Mouse (Mus musculus): ENCODE measurements around the gene Ccdc169.

Ccdc169 gene

DNA sequence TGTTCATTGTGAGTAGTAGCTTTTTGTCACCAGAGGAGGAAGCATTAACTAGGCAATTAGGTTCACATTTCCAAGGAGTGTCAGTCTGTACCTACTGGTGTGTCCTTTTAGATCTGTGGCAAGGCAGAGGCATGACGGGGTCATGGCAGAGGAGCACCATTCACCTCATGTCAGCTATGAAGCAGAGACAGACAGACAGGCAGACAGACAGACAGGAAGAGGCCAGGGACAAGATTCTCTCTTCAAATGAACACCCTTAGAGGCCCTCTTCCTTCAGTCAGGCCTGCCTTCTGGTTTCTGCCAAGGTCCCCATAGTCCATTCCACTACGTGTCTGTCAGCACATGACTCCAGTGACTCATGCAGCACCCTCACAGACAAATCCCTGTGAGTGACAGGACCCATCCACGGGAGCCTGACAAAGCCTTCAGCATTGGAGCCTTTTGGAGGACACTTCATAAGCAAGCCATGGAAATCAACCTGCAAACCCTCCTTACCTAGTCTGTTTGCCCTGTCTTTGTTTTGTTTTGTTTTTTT, 14.7 kb upstream of the Ccdc169 start:
- in situ Hi-C loops (cut with MboI, MseI) = no loop called here

DNA sequence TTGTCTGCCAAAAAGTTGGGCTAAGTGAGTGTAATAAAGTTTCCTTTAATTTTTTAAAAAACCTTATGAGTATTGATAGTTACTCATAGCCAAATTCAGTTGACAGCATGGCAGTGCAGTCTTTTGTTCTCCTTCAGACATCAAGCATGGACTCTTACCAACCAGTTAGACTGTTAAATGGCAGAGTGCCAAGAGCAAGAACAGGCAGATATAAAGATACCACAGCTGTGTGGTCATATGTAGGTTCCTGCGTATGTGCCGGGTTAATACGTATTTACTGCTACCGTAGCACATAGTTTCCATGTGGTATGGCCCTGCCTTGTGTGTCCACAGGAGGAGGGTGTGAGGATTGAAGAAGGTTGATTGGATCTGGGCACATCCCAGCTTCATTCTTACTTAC, 14.1 kb upstream of the Ccdc169 start:
- in situ Hi-C loops (cut with MboI, MseI) = no loop called here

DNA sequence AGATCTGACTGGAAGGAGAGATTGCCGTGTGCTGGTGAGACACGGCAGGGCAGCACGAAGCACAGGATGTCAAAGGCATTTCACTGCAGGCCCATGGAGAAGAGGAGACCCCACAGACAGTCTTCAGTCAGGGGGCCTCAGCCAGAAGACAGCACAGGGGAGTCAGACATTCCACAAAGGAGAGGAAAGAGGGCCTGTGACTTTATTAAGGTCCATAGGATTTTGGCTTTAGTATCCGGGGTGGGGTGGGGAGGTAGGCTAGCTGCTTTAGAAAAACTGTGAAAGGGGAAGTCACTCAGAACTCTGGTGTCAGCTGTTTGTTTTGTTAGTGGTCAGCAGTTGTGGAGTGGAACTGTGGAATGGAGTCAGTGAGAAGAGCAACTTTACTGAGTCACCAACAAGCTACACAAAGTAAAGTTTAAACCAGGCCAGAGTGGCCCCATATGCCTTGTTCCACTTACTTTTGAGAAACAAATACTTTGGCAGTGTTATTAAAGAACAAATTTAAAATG, 7.9 kb upstream of the Ccdc169 start:
- in situ Hi-C loops (cut with MboI, MseI) = no loop called here

DNA sequence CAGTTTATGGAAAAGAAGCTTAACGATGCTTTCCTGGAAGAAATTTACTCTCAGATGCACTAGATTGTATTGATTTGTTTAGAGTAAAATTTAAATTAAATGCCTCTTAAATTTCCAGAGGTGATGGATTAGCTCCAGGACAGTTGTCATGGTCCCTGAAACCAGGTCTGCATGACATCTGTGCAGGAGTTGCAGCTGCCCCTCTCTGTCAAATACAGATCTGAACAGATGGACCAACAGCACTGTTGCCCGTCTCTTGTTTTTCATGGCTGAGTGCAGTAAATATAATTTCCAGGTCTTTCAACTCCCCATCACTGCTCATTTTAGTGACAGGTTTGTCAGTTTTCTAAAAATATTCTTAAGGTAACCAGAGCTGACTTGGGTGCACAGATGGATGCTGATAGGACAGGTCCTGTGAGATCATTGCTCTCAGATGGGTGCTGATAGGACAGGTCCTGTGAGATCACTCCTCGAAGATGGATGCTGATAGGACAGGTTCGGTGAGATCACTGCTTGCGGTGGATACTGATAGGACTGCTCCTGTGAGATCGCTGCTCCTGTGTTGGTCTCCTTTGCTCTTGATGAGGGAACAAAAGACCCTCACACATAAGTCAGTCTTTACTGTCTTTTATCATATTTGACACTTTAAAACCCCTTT, 5.4 kb upstream of the Ccdc169 start:
- in situ Hi-C loops (cut with MboI, MseI) = no loop called here

DNA sequence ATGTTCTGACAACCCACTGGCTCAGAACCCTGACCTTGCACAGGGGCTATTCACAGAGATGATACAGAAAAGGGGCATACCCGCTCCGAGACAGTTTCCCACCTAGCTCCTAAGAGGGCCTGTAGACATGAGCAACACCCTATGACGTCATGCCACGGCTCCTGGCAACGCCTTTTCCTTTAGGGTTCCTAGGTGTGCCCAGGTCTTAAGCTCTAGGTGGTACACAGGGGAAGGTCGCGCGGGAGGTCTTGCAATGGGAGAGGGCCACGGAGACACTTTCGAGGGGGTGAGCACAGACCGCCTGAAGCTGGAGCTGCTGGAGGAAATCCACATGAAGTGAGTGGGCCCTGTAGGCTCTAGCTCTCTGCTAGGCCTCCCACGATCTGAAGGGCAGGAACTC, 2.7 kb downstream of the Ccdc169 start:
- in situ Hi-C loops (cut with MboI, MseI) = no loop called here

DNA sequence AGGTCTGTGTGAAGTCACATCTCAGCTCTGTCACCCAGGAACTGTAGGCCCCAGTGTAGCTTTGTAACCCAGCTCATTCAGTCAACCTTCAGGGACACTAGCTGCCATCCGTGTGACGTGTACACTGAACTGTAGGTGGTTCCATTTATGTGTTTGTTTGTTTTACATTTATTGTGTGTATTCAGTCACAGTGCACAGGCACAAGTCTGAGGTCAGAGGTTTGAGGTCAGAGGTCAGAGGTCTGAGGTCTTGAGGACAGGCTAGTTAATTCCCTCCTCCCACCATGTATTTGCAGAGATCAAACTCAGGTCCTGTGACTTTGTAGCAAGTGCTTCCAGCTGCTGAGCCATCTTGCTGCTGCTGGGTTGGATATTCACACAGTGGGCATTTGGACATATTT, 4.3 kb downstream of the Ccdc169 start:
- in situ Hi-C loops (cut with MboI, MseI) = no loop called here

DNA sequence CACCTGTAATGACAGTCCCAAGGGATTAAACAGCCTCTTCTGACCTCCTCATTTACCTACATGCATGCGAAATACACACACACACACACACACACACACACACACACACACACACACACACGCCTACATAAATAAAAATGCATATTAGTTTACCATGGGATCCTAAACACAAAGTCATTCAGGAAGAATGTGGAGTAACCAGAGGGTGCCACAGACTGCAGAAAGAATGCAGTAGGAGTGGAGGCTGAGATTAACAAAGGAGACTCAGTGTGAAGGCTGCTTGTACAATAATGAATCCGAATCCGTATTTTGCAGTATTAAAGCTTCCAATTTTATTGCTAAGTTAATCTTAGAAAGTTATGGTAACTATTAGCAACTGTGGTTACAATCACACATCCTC, 7.8 kb downstream of the Ccdc169 start:
- in situ Hi-C loops (cut with MboI, MseI) = no loop called here

DNA sequence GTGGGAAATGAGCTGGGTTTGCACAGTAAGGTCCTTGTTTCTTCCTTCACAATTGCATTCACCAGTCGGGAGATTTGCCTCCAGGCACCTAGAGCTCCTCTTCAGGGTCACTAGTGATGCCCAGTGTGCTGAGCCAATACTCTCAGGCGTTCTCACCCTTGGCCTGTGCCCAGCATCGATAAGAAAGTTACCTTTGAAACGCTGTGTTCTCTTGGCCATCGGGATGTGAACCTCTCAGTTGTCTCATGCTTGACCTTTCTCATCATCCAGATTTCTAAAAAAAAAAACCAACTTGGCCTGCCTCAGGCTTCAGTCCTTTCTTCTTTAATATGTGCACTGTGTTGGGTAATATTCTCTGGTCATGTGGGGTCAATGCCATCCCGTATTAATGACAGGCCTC, 9.3 kb downstream of the Ccdc169 start:
- in situ Hi-C loops (cut with MboI, MseI) = no loop called here

DNA sequence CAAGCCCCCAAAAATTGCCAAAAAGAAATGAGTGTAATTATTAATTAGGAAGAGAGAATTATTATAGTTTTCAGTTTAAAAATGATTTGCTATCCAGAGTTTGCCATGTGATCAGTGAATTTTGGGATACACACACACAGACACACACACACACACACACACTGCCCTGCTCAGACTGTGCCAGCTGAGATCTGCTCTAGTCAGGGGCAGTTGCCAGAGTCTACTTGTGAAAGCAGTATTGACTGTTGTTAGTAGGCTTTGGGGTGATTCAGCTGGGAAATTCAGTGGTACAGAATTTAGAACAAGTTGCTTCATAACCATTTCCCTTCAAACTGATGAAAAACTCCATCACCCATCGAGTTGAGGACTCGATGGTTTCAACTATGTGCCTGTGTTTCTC, 10.0 kb downstream of the Ccdc169 start:
- in situ Hi-C loops (cut with MboI, MseI) = no loop called here

DNA sequence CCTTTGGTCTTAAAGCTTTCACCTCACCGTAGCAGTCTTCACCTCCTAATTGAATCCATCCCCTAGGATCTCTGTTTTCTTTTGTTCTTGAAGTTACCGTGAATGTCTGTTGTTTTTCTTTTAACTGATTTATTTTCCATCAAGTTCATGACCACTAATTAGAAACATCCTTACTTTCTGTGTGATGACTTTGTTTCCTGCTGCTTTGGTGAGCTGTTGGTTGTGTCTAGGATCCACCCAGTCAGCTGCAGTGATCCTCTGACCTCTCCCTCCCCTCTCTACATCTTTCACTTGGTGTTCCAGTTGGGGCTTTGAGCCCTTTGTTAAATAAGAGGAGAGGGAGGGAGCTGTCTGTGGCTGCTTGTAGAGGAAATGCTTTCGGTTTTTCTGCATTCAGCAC, 11.0 kb downstream of the Ccdc169 start:
- in situ Hi-C loops (cut with MboI, MseI) = no loop called here

DNA sequence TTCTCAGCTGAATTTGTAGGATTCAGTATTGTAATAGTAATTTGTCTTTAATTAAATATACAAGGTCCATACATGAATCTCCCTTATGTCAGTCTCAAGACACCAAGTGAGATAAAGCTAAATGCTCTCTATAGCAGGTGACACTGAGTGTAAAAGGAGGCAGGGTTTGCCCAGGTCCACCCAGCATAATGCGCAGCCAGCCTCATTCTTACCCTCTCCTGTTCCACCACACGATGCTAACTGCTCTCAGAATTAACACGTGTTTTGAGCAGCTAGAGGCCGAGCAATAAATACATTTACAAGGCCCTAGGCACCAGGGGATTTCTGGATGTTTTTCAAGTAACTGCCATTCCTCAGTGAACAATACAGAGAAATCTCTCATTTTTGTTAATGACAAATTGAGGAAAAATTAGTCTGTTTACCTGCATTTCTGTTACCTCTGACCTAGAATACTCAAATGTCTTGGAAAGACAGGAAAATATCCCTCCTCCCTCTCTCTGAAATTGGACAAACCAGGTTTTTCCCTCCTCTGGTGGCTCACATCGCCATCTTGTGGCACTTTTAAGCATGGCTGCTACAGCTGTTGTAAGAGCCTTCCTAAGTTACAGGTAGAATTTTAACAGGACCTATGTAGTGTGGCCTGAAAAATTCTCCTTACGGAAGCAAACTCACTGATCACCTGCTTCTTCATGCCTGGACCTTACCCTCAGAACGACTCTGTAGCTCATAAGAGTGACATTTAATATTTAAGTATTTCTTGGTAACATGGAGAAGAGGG, 14.7 kb downstream of the Ccdc169 start:
- in situ Hi-C loops (cut with MboI, MseI) = loop anchor here (10.0 kb wide), 1 partner anchor 1427 kb away; no protein-coding TSS in a partner anchor

DNA sequence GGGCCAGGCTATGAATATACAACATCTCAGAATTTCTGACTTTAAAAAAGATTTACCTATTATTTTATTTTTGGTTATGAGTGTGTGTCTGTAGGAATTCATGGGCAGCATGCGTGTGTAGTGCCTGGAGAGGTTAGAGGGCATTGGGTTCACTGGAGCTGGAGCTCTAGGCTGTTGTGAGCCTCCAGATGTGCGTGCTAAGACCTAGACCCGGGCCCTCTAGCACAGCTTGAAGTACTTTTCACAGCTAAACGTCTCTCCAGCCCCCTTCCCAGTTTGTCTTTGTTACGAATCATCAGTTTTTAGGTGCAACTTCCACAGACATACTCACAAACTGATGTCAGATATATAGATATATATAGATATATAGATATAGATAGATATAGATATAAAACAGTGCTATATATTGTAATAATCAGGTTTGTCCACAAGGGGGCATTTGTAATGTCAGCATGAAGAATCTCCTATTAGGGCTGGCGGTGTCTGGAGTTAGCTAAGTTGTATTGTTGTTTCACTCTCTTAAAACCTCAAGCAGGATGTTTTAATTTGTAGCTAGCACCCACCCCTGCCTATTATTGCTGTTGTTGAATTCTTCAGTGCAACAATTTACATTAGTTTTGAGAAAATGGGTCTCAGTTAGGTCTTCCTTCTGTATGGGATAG, 15.7 kb downstream of the Ccdc169 start:
- in situ Hi-C loops (cut with MboI, MseI) = loop anchor here (10.0 kb wide), 1 partner anchor 1428 kb away; no protein-coding TSS in a partner anchor

DNA sequence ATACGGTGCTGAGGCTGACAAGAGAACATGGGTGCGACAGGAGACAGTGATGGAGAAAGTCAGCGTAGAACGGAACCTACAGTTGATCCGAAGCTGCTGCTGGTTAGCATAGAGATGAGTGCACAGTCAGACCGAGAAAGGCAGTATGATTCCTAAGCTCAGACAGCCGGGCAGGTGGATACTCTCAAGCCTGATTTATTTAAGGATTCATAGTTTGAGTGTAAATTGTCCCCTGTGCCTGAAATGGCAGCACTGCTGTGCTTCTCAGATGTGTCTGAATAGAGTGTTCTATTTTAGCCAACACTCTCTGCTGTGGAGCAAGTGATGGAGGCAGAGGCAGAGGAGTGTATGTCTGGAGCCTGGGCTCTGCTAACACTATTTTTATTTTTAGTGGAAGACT, 17.0 kb downstream of the Ccdc169 start:
- in situ Hi-C loops (cut with MboI, MseI) = loop anchor here (10.0 kb wide), 1 partner anchor 1429 kb away; no protein-coding TSS in a partner anchor

DNA sequence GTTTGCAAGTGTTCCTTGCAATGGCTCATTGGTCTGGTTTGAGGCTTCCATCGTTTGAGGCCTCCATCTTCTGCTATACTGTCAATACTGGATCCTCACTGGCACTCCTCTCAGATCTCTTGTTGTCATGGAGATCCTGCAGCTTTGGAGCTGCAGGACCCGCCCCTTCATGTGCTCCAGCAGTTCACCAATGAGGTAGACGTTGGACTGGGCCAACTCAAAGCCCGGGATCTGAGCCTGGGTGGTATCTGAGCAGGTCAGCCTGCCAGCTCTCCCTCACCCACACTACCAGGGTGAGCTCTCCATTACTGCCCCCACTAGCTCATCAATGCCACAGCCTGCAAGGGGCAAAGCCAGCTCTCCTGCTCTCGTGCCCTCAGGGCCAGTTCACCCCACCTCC, 20.3 kb downstream of the Ccdc169 start:
- in situ Hi-C loops (cut with MboI, MseI) = loop anchor here (5.0 to 10.0 kb wide), 2 partner anchors 195 to 1433 kb away; no protein-coding TSS in a partner anchor

DNA sequence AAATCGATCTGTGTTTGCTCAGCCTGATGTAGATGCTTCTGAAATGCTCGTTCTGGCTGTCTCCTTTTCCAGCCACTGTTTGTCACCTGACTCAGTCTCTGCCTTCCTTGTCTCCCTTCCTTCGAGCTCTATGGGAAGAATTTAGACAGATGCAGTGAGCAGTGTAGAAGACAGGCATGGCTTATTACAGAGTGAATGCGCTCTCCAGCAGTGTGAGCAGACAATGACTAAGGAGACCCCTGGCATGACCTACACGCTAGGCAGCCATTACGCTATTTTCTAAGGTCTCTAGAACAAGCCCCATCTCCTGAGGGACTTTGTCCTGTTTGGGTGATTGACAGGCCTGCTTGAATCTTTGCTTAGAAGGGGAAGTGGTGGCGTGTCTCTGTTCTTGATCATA, 24.0 kb downstream of the Ccdc169 start:
- in situ Hi-C loops (cut with MboI, MseI) = no loop called here

DNA sequence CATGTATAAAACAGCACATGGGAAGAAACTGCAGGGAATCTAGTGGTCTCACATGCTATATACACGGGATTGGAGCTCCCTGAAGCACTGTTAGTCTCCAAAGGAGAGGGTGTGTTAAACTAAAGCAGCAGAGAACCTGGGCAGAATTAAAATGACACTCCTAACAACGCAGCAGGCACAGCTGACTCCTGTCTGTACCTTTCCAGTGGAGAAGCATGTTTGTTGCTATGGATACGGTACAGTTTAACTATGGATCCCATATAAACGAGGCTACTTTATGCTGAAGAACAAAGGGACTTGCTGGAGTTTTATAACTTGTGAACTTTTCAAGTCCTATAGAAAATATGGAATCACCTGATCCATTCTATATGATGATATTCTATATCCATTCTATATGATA, 26.4 kb downstream of the Ccdc169 start:
- in situ Hi-C loops (cut with MboI, MseI) = no loop called here

DNA sequence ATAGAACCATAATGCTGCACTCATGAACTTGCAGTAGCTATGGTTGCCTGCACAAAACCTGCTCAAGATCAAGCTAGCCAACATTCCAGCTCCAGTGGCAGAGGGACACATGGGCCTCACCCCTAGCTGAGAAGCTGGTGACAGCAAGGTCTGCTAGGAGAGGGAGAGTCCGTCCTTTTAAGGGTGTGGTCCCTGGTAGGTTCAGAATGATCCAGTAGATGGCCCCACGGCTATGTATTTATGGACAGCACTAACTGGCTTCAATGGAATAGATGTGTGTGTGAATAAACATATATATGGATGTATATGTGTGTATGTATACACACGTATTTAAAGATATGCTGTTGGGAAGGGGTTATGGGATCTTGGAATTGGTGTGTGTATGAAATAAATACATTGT, 35.3 kb downstream of the Ccdc169 start:
- in situ Hi-C loops (cut with MboI, MseI) = no loop called here

DNA sequence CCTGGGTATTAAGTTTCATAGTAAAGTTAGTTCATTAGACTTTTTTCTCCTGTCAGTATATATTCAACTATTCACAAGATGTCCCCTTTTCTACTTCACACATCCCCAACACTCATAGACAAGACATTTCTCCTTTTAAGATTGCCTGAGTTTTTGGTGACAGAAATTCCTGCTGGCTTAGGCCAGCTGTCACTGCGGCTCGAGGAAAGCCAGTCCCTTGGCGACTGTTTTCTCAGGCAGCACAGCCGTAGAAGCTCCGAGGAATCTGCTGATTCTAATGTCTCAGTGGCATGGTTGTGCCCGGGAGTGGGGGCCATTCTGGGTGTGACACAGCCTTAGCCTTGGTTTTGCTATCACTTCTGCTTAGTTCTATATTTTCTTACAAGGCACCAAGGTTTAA, 40.1 kb downstream of the Ccdc169 start:
- in situ Hi-C loops (cut with MboI, MseI) = no loop called here

DNA sequence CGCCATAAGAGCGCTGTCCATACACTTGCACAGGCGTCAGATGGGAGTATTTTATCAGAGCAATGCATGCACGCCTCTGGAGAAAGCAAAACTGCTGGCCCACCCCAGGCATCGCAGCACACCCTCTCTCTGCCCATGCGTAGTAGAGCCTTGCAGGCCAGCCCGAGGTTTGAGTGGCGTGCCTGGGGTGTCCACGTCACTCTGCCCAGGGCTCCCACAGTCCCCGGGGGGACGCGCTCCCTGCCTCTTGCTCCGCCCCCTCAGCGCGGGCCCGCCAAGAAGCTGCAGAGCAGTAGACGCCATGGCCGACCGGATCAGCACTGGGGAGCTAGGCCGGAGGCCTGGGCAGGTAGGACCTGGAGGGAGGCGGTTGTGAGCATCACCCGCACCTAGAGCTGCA, 44.6 kb downstream of the Ccdc169 start, which contains the start of gene Sohlh2:
Sohlh2 (plus strand) TSS at position 263 of the 400 bp plus-strand sequence.
- in situ Hi-C loops (cut with MboI, MseI) = no loop called here

DNA sequence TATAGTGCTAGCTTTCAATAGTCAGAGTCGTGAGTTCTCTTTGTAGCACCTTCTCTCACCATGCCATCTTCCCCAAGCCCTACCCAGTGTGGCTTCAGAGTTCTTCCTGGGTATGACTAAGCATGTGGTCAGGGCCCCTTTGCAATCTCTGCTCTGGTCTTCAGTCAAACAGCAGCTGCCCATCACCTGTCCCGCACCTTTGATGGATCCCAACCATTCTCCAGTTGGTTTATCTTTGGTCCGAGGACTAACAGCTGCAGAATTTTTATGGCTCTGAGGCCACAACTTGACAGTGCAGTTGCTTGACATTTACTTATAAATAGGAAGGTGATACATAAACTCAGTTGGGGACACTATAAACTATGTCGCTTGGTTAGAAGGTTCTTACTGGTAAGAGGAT, 54.5 kb downstream of the Ccdc169 start:
- in situ Hi-C loops (cut with MboI, MseI) = no loop called here

DNA sequence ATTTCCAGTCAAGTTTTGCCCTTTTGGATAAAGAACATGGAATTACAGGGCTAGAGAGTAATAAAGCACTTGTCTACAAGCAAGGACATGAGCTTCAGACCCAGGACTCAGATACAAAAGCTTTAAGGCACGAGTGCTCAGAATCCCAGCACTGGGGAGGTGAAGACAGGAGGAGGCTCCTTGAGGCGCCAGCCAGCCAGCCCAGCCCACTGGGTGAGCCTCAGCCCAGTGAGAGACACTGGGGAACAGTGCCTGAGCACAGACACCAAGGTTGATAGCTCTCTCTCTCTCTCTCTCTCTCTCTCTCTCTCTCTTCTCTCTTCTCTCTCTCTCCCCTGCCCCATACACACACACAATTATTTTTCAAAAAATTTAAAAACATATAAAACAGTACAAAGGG, 56.2 kb downstream of the Ccdc169 start:
- in situ Hi-C loops (cut with MboI, MseI) = no loop called here

DNA sequence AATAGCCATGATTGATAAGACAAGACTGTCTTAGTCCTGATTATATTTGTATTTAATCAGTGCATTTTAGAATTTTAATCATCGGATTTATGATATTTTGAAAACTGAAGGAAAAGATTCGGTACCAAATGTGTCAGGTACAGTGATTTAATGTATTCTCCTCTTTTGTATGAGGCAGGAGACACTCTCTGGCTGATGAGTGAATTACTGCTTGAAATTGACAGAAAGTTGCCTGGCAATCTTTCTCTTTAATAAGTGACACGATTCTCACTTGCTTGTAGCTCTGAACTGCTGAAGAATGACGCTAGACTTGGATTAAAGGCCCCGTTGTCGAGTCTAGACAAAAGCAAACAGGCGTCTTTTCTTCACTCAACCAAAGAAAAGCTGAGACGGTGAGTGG, 57.7 kb downstream of the Ccdc169 start:
- in situ Hi-C loops (cut with MboI, MseI) = no loop called here

Data from T-helper 1 cell (primary cell).